In genomic region chr8:123361082-123361739, GRCm38 (mm10) we compare ENCODE assay signal across 8 mouse cellular contexts. TPM values are rescaled to one million over a fixed set of nuclear protein-coding genes. Genes with fewer than 3 reads are reported as not detected.
A peak's percentile ranks its signal among the peaks of the same experiment; 100 is the strongest.
DNase-seq lines count a peak whose midpoint lies in the region; ATAC-seq and TF ChIP-seq lines count a peak whose summit lies in the region.

No protein-coding gene starts in this region.

- no peak overlapping the region for H3K4me2 ChIP-seq in forebrain, postnatal 0 days (ENCODE audit: low read depth)
- no peak overlapping the region for H3K4me2 ChIP-seq in hindbrain, postnatal 0 days (ENCODE audit: low read depth, low read length)

- no peak overlapping the region for H3K9ac ChIP-seq in forebrain, postnatal 0 days
- H3K9ac ChIP-seq in hindbrain, postnatal 0 days (replicated peaks; ENCODE audit: low read length) = no peak overlapping the region

- no peak overlapping the region for H3K4me3 ChIP-seq in cerebellum, adult 2 months (replicated peaks; ENCODE audit: insufficient read depth, low read depth, low read length)
- H3K4me3 ChIP-seq in forebrain, postnatal 0 days (ENCODE audit: low read depth, low read length) = no peak overlapping the region
- H3K4me3 ChIP-seq in hindbrain, postnatal 0 days (ENCODE audit: low read length) = no peak overlapping the region

- peak; percentile 20 for ATAC-seq in Patski
- peak; percentile 93 for ATAC-seq in forebrain, postnatal 0 days
- peak; percentile 75 for ATAC-seq in hindbrain, postnatal 0 days
- peak; percentile 100 for ATAC-seq in megakaryocyte progenitor cell, adult 5-6 weeks (replicated peaks; ENCODE audit: poor library complexity)

- CTCF ChIA-PET in Patski (lab: Charles Lee) = interaction anchor here (0.8 to 1.9 kb wide), 8 partner anchors 11 to 88 kb away, joined by 3 to 15 read pairs (median 4); partner anchors contain the start of genes Spire2 and Tcf25

- H3K27me3 ChIP-seq in Patski = no peaks in the 10 kb centered on the region
- no peaks in the 10 kb centered on the region for H3K27me3 ChIP-seq in cerebellum, adult 2 months (ENCODE audit: control insufficient read depth, insufficient read depth, low read length)
- no peaks in the 10 kb centered on the region for H3K27me3 ChIP-seq in forebrain, postnatal 0 days (ENCODE audit: insufficient read depth, low read length)
- no peaks in the 10 kb centered on the region for H3K27me3 ChIP-seq in hindbrain, postnatal 0 days (ENCODE audit: insufficient read depth, low read length)

- in situ Hi-C loops in Patski (cut with MboI; ENCODE audit: low pct_unique_long_range_greater_than_20kb) = loop anchor here (5.0 kb wide), 1 partner anchor 39 kb away; no protein-coding TSS in a partner anchor

- TF ChIP-seq CTCF in Patski (IDR thresholded peaks at IDR 0.05) = no peak
- peak; percentile 97 for TF ChIP-seq CTCF in cerebellum, adult 2 months (IDR thresholded peaks at IDR 0.05; ENCODE audit: borderline replicate concordance, insufficient read depth, low read depth, low read length)
- TF ChIP-seq CTCF in forebrain, postnatal 0 days (IDR thresholded peaks at IDR 0.05; ENCODE audit: low read depth) = peak; percentile 99
- peak; percentile 96 for TF ChIP-seq CTCF in hindbrain, postnatal 0 days (IDR thresholded peaks at IDR 0.05; ENCODE audit: low read depth)

- no peaks in the 10 kb centered on the region for H3K9me3 ChIP-seq in forebrain, postnatal 0 days (ENCODE audit: low read length)
- H3K9me3 ChIP-seq in hindbrain, postnatal 0 days (ENCODE audit: low read length) = no peaks in the 10 kb centered on the region

- peaks cover 75% of the 10 kb centered on the region for H3K36me3 ChIP-seq in forebrain, postnatal 0 days (ENCODE audit: insufficient read depth)
- H3K36me3 ChIP-seq in hindbrain, postnatal 0 days (ENCODE audit: insufficient read depth, low read length) = peaks cover 9% of the 10 kb centered on the region; the same call in 1 of the 2 replicates

- 33% methylated on average over 12 of the region's 12 CpGs for WGBS in cerebellum, adult 2 months
- 38% methylated on average over 12 of the region's 12 CpGs for WGBS in forebrain, postnatal 0 days
- 33% methylated on average over 12 of the region's 12 CpGs for WGBS in hindbrain, postnatal 0 days

- TF ChIP-seq POLR2A in cerebellum, adult 2 months (IDR thresholded peaks at IDR 0.05; ENCODE audit: borderline replicate concordance, insufficient read depth, low read length) = no peak

- no peak for DNase-seq in Patski (ENCODE audit: low read depth, low spot score)
- DNase-seq in cerebellum, adult 2 months = peak; percentile 71 to 85
- peak; percentile 91 for DNase-seq in forebrain, postnatal 0 days
- peak; percentile 86 for DNase-seq in hindbrain, postnatal 0 days (ENCODE audit: low spot score)
- peak; percentile 70 for DNase-seq in left cerebral cortex, adult 11 months (ENCODE audit: low spot score)
- DNase-seq in right cerebral cortex, postnatal 14 days = peak; percentile 80
- peak; percentile 47 to 79 for DNase-seq in urinary bladder, postnatal 4 days (ENCODE audit: low spot score in 2 of 2)

- H3K4me1 ChIP-seq in cerebellum, adult 2 months (ENCODE audit: control insufficient read depth, insufficient read depth, low read length) = no peaks in the 10 kb centered on the region
- no peaks in the 10 kb centered on the region for H3K4me1 ChIP-seq in forebrain, postnatal 0 days (ENCODE audit: insufficient read depth)
- H3K4me1 ChIP-seq in hindbrain, postnatal 0 days (ENCODE audit: insufficient read depth, low read length) = no peaks in the 10 kb centered on the region

- H3K27ac ChIP-seq in cerebellum, adult 2 months (ENCODE audit: insufficient read depth, low read length) = no peak overlapping the region
- H3K27ac ChIP-seq in forebrain, postnatal 0 days (ENCODE audit: low read depth, low read length) = peak overlapping the region; percentile 62
- H3K27ac ChIP-seq in hindbrain, postnatal 0 days = peak overlapping the region; percentile 48; the same call in 1 of the 2 replicates

- POLR2A ChIA-PET in Patski (lab: Charles Lee) = interaction anchor here (0.9 to 1.1 kb wide), 2 partner anchors 13 to 16 kb away, joined by 3 read pairs; no protein-coding TSS in a partner anchor

RNA-seq across cellular contexts. Expression of gene Tcf25, which starts 12.3 kb away (rescaled TPM):
- 232 TPM for polyA plus RNA-seq in Patski (2021)
- polyA plus RNA-seq in cerebellum, adult 2 months (2012; rRNA removed) = 691 and 692 TPM in 2 replicates
- 434 and 487 TPM in 2 replicates for total RNA-seq in forebrain, postnatal 0 days (2014; rRNA removed)
- polyA plus RNA-seq in forebrain, postnatal 0 days (2015; fragmentation: Nextera tagmentation; extraction: Ambion mirVana) = 275 and 296 TPM in 2 replicates
- total RNA-seq in hindbrain, postnatal 0 days (2014; rRNA removed) = 540 and 551 TPM in 2 replicates
- 407 and 411 TPM in 2 replicates for polyA plus RNA-seq in hindbrain, postnatal 0 days (2015; fragmentation: Nextera tagmentation; extraction: Ambion mirVana)
- total RNA-seq in megakaryocyte progenitor cell, adult 5-6 weeks (2015) = 73.1 and 90.2 TPM in 2 replicates
- 89.8 and 94.1 TPM in 2 replicates for total RNA-seq in megakaryocyte progenitor cell, adult 5-6 weeks (2017)

RNA-seq across cellular contexts. Expression of gene Spire2, which starts 28.7 kb away (rescaled TPM):
- 7.1 TPM for polyA plus RNA-seq in Patski (2021)
- polyA plus RNA-seq in cerebellum, adult 2 months (2012; rRNA removed) = 33.0 and 36.4 TPM in 2 replicates
- total RNA-seq in forebrain, postnatal 0 days (2014; rRNA removed) = 37.0 and 37.8 TPM in 2 replicates
- polyA plus RNA-seq in forebrain, postnatal 0 days (2015; fragmentation: Nextera tagmentation; extraction: Ambion mirVana) = 21.3 and 24.2 TPM in 2 replicates
- total RNA-seq in hindbrain, postnatal 0 days (2014; rRNA removed) = 34.0 and 34.5 TPM in 2 replicates
- 24.7 and 25.4 TPM in 2 replicates for polyA plus RNA-seq in hindbrain, postnatal 0 days (2015; fragmentation: Nextera tagmentation; extraction: Ambion mirVana)
- total RNA-seq in megakaryocyte progenitor cell, adult 5-6 weeks (2015) = 0.07 TPM in 1 of 2 replicates, not detected in the other
- 1.3 TPM in 1 of 2 replicates, not detected in the other for total RNA-seq in megakaryocyte progenitor cell, adult 5-6 weeks (2017)

RNA-seq across cellular contexts. Expression of gene Fanca, which starts 42.8 kb away (rescaled TPM):
- 28.5 TPM for polyA plus RNA-seq in Patski (2021)
- 3.9 and 4.5 TPM in 2 replicates for polyA plus RNA-seq in cerebellum, adult 2 months (2012; rRNA removed)
- 5.0 and 5.6 TPM in 2 replicates for total RNA-seq in forebrain, postnatal 0 days (2014; rRNA removed)
- 2.6 and 2.7 TPM in 2 replicates for polyA plus RNA-seq in forebrain, postnatal 0 days (2015; fragmentation: Nextera tagmentation; extraction: Ambion mirVana)
- total RNA-seq in hindbrain, postnatal 0 days (2014; rRNA removed) = 9.5 and 13.5 TPM in 2 replicates
- polyA plus RNA-seq in hindbrain, postnatal 0 days (2015; fragmentation: Nextera tagmentation; extraction: Ambion mirVana) = 5.8 TPM in 2 replicates
- total RNA-seq in megakaryocyte progenitor cell, adult 5-6 weeks (2015) = 38.1 and 41.3 TPM in 2 replicates
- 32.1 and 34.5 TPM in 2 replicates for total RNA-seq in megakaryocyte progenitor cell, adult 5-6 weeks (2017)

RNA-seq across cellular contexts. Expression of gene Mc1r, which starts 45.7 kb away (rescaled TPM):
- 0.05 TPM for polyA plus RNA-seq in Patski (2021)
- 0.05 and 0.06 TPM in 2 replicates for polyA plus RNA-seq in cerebellum, adult 2 months (2012; rRNA removed)
- total RNA-seq in forebrain, postnatal 0 days (2014; rRNA removed) = 0.10 TPM in 1 of 2 replicates, not detected in the other
- polyA plus RNA-seq in forebrain, postnatal 0 days (2015; fragmentation: Nextera tagmentation; extraction: Ambion mirVana) = 0.07 and 0.08 TPM in 2 replicates
- not detected in 2 replicates for total RNA-seq in hindbrain, postnatal 0 days (2014; rRNA removed)
- polyA plus RNA-seq in hindbrain, postnatal 0 days (2015; fragmentation: Nextera tagmentation; extraction: Ambion mirVana) = 0.05 and 0.08 TPM in 2 replicates
- not detected in 2 replicates for total RNA-seq in megakaryocyte progenitor cell, adult 5-6 weeks (2015)
- 0.12 and 0.14 TPM in 2 replicates for total RNA-seq in megakaryocyte progenitor cell, adult 5-6 weeks (2017)

RNA-seq across cellular contexts. Expression of gene Tubb3, which starts 50.0 kb away (rescaled TPM):
- 3.9 TPM for polyA plus RNA-seq in Patski (2021)
- polyA plus RNA-seq in cerebellum, adult 2 months (2012; rRNA removed) = 670 and 684 TPM in 2 replicates
- total RNA-seq in forebrain, postnatal 0 days (2014; rRNA removed) = 3,807 and 3,931 TPM in 2 replicates
- polyA plus RNA-seq in forebrain, postnatal 0 days (2015; fragmentation: Nextera tagmentation; extraction: Ambion mirVana) = 2,045 and 2,116 TPM in 2 replicates
- 3,792 and 3,923 TPM in 2 replicates for total RNA-seq in hindbrain, postnatal 0 days (2014; rRNA removed)
- 1,431 and 1,610 TPM in 2 replicates for polyA plus RNA-seq in hindbrain, postnatal 0 days (2015; fragmentation: Nextera tagmentation; extraction: Ambion mirVana)
- total RNA-seq in megakaryocyte progenitor cell, adult 5-6 weeks (2015) = 0.15 TPM in 1 of 2 replicates, not detected in the other
- 0.17 TPM in 1 of 2 replicates, not detected in the other for total RNA-seq in megakaryocyte progenitor cell, adult 5-6 weeks (2017)

Comparison
In these comparisons a context has a peak if more than half of its experiments do, and no peak if none do; other contexts are left out.
1. ATAC-seq: peak in every context shown above with its lines; median percentile 100 in megakaryocyte progenitor cell, adult 5-6 weeks; 93 in forebrain, postnatal 0 days; 75 in hindbrain, postnatal 0 days; 20 in Patski.